Mouse (Mus musculus): ENCODE results near the gene Mgea5.
"Not testable (repeated sequence)": the region's sequence is repeated elsewhere in the genome, so short reads cannot be mapped to it uniquely, and the experiment has no call there.

Gene Mgea5

GRCm38 (mm10) chr19:45783181-45783932 lies at the start of gene Mgea5:
TSS of gene Mgea5 (minus strand) at chr19:45783837.
- DNase-seq (ENCODE audit: low spot score): peak; percentile 99

- DNase-seq (ENCODE audit: low spot score): no peak
Measured at GRCm38 (mm10) chr19:45830679-45831078, 47.0 kb upstream of the Mgea5 start.

- no peak for DNase-seq (ENCODE audit: low spot score)
Measured at GRCm38 (mm10) chr19:45827736-45828135, 44.1 kb upstream of the Mgea5 start.

- no peak for DNase-seq (ENCODE audit: low spot score)
Measured at GRCm38 (mm10) chr19:45827125-45827524, 43.5 kb upstream of the Mgea5 start.

- DNase-seq (ENCODE audit: low spot score): no peak
Measured at GRCm38 (mm10) chr19:45826146-45826545, 42.5 kb upstream of the Mgea5 start.

GRCm38 (mm10) chr19:45821832-45822231 lies 38.2 kb upstream of the Mgea5 start:
- DNase-seq (ENCODE audit: low spot score): no peak

GRCm38 (mm10) chr19:45817816-45818490 lies 34.3 kb upstream of the Mgea5 start:
- peak; percentile 75 for DNase-seq (ENCODE audit: low spot score)

- DNase-seq (ENCODE audit: low spot score): no peak
Measured at GRCm38 (mm10) chr19:45816727-45817126, 33.1 kb upstream of the Mgea5 start.

GRCm38 (mm10) chr19:45815831-45816405 lies 32.3 kb upstream of the Mgea5 start, which contains the start of gene Kcnip2:
TSS of gene Kcnip2 (minus strand) at chr19:45816061.
- peak; percentile 75 for DNase-seq (ENCODE audit: low spot score)

GRCm38 (mm10) chr19:45815170-45815569 lies 31.5 kb upstream of the Mgea5 start:
- no peak for DNase-seq (ENCODE audit: low spot score)

- DNase-seq (ENCODE audit: low spot score): peak; percentile 71
Measured at GRCm38 (mm10) chr19:45813801-45814200, 30.2 kb upstream of the Mgea5 start.

GRCm38 (mm10) chr19:45813263-45813662 lies 29.6 kb upstream of the Mgea5 start:
- DNase-seq (ENCODE audit: low spot score): peak; percentile 62

GRCm38 (mm10) chr19:45812673-45813252 lies 29.1 kb upstream of the Mgea5 start:
- DNase-seq (ENCODE audit: low spot score): no peak

GRCm38 (mm10) chr19:45812115-45812514 lies 28.5 kb upstream of the Mgea5 start:
- no peak for DNase-seq (ENCODE audit: low spot score)

- no peak for DNase-seq (ENCODE audit: low spot score)
Measured at GRCm38 (mm10) chr19:45811028-45811674, 27.5 kb upstream of the Mgea5 start.

- DNase-seq (ENCODE audit: low spot score): no peak
Measured at GRCm38 (mm10) chr19:45807732-45808131, 24.1 kb upstream of the Mgea5 start.

GRCm38 (mm10) chr19:45805817-45806216 lies 22.2 kb upstream of the Mgea5 start:
- not testable (repeated sequence) for DNase-seq (ENCODE audit: low spot score)

GRCm38 (mm10) chr19:45804593-45805368 lies 21.1 kb upstream of the Mgea5 start:
- no peak for DNase-seq (ENCODE audit: low spot score)

GRCm38 (mm10) chr19:45803408-45803807 lies 19.8 kb upstream of the Mgea5 start:
- DNase-seq (ENCODE audit: low spot score): no peak

- no peak for DNase-seq (ENCODE audit: low spot score)
Measured at GRCm38 (mm10) chr19:45802702-45803101, 19.1 kb upstream of the Mgea5 start.

- no peak for DNase-seq (ENCODE audit: low spot score)
Measured at GRCm38 (mm10) chr19:45796879-45797278, 13.2 kb upstream of the Mgea5 start.

All from yolk sac, embryonic 10.5 days (tissue).